Mouse (Mus musculus): ENCODE results near the gene Dnal1.

- TF ChIP-seq CTCF (IDR thresholded peaks at IDR 0.05; ENCODE audit: low read depth, low read length) (no peak), POLR2A (IDR thresholded peaks at IDR 0.05; ENCODE audit: borderline replicate concordance, low read depth, low read length) (no peak)
Observed at GRCm38 (mm10) chr12:84137131-84137530, 23.0 kb downstream of the Dnal1 start.
